Mouse (Mus musculus): ENCODE measurements at regions not wholly inside any gene's neighbourhood (a gene's known extent, or its start where the extent isn't known, plus 50 kb on each side); places are given as distances from the start of the nearest gene placed in this dataset.

GRCm38 (mm10) chr1:184384088-184384823 lies 348.2 kb downstream of the Hlx start:
- Histone ChIP-seq H3K27ac (ENCODE audit: control insufficient read depth, insufficient read depth, low read depth, low read length, poor library complexity) (no peak overlapping the region), H3K4me1 (ENCODE audit: control insufficient read depth, insufficient read depth, low read length) (no peaks in the 10 kb centered on the region), H3K4me3 (replicated peaks; ENCODE audit: control insufficient read depth, low read depth, low read length) (no peak overlapping the region)
- no peak for TF ChIP-seq CTCF (IDR thresholded peaks at IDR 0.05; ENCODE audit: control insufficient read depth, insufficient read depth, low read length)
- TF ChIP-seq POLR2A (IDR thresholded peaks at IDR 0.05; ENCODE audit: borderline replicate concordance, control insufficient read depth, low read depth, low read length) = no peak
- WGBS = 72% methylated on average over 7 of the region's 7 CpGs

GRCm38 (mm10) chr1:184378665-184379064 lies 344.6 kb upstream of the 1700056E22Rik start:
- Histone ChIP-seq H3K27ac (ENCODE audit: control insufficient read depth, insufficient read depth, low read depth, low read length, poor library complexity) (no peak overlapping the region), H3K4me1 (ENCODE audit: control insufficient read depth, insufficient read depth, low read length) (no peaks in the 10 kb centered on the region), H3K4me3 (replicated peaks; ENCODE audit: control insufficient read depth, low read depth, low read length) (no peak overlapping the region)
- whole genome bisulfite sequencing = 22% methylated on average over 1 of the region's 1 CpGs
- no peak for TF ChIP-seq POLR2A (IDR thresholded peaks at IDR 0.05; ENCODE audit: borderline replicate concordance, control insufficient read depth, low read depth, low read length)
- TF ChIP-seq CTCF (IDR thresholded peaks at IDR 0.05; ENCODE audit: control insufficient read depth, insufficient read depth, low read length) = no peak

GRCm38 (mm10) chr1:184365026-184365425 lies 330.9 kb upstream of the 1700056E22Rik start:
- TF ChIP-seq POLR2A (IDR thresholded peaks at IDR 0.05; ENCODE audit: borderline replicate concordance, control insufficient read depth, low read depth, low read length) (no peak), CTCF (IDR thresholded peaks at IDR 0.05; ENCODE audit: control insufficient read depth, insufficient read depth, low read length) (no peak)
- Histone ChIP-seq H3K4me3 (replicated peaks; ENCODE audit: control insufficient read depth, low read depth, low read length) (no peak overlapping the region), H3K4me1 (ENCODE audit: control insufficient read depth, insufficient read depth, low read length) (no peaks in the 10 kb centered on the region), H3K27ac (ENCODE audit: control insufficient read depth, insufficient read depth, low read depth, low read length, poor library complexity) (no peak overlapping the region)

GRCm38 (mm10) chr1:184358226-184358568 lies 324.1 kb upstream of the 1700056E22Rik start:
- TF ChIP-seq CTCF (IDR thresholded peaks at IDR 0.05; ENCODE audit: control insufficient read depth, insufficient read depth, low read length) (no peak), POLR2A (IDR thresholded peaks at IDR 0.05; ENCODE audit: borderline replicate concordance, control insufficient read depth, low read depth, low read length) (no peak)

GRCm38 (mm10) chr1:184357474-184358225 lies 323.5 kb upstream of the 1700056E22Rik start:
- no peak overlapping the region for H3K4me3 ChIP-seq (replicated peaks; ENCODE audit: control insufficient read depth, low read depth, low read length)

More at GRCm38 (mm10) chr1:184358226-184358568, 324.1 kb upstream of the 1700056E22Rik start:
- Histone ChIP-seq H3K4me1 (ENCODE audit: control insufficient read depth, insufficient read depth, low read length) (no peaks in the 10 kb centered on the region), H3K27ac (ENCODE audit: control insufficient read depth, insufficient read depth, low read depth, low read length, poor library complexity) (no peak overlapping the region), H3K4me3 (replicated peaks; ENCODE audit: control insufficient read depth, low read depth, low read length) (no peak overlapping the region)
- WGBS = 64% methylated on average over 6 of the region's 6 CpGs

GRCm38 (mm10) chr1:184353832-184354449 lies 319.8 kb upstream of the 1700056E22Rik start:
- 76% methylated on average over 8 of the region's 8 CpGs for WGBS
- H3K27ac ChIP-seq (ENCODE audit: control insufficient read depth, insufficient read depth, low read depth, low read length, poor library complexity) = no peak overlapping the region
- H3K4me3 ChIP-seq (replicated peaks; ENCODE audit: control insufficient read depth, low read depth, low read length) = no peak overlapping the region
- TF ChIP-seq POLR2A (IDR thresholded peaks at IDR 0.05; ENCODE audit: borderline replicate concordance, control insufficient read depth, low read depth, low read length) = no peak
- TF ChIP-seq CTCF (IDR thresholded peaks at IDR 0.05; ENCODE audit: control insufficient read depth, insufficient read depth, low read length) = no peak
- H3K4me1 ChIP-seq (ENCODE audit: control insufficient read depth, insufficient read depth, low read length) = no peaks in the 10 kb centered on the region

More at GRCm38 (mm10) chr1:184357474-184358225, 323.5 kb upstream of the 1700056E22Rik start:
- H3K27ac ChIP-seq (ENCODE audit: control insufficient read depth, insufficient read depth, low read depth, low read length, poor library complexity) = no peak overlapping the region
- no peaks in the 10 kb centered on the region for H3K4me1 ChIP-seq (ENCODE audit: control insufficient read depth, insufficient read depth, low read length)
- TF ChIP-seq CTCF (IDR thresholded peaks at IDR 0.05; ENCODE audit: control insufficient read depth, insufficient read depth, low read length) (no peak), POLR2A (IDR thresholded peaks at IDR 0.05; ENCODE audit: borderline replicate concordance, control insufficient read depth, low read depth, low read length) (no peak)
- WGBS = 54% methylated on average over 4 of the region's 4 CpGs

- TF ChIP-seq POLR2A (IDR thresholded peaks at IDR 0.05; ENCODE audit: borderline replicate concordance, control insufficient read depth, low read depth, low read length) (no peak), CTCF (IDR thresholded peaks at IDR 0.05; ENCODE audit: control insufficient read depth, insufficient read depth, low read length) (no peak)
- 43% methylated on average over 5 of the region's 5 CpGs for WGBS
- Histone ChIP-seq H3K4me1 (ENCODE audit: control insufficient read depth, insufficient read depth, low read length) (no peaks in the 10 kb centered on the region), H3K27ac (ENCODE audit: control insufficient read depth, insufficient read depth, low read depth, low read length, poor library complexity) (no peak overlapping the region), H3K4me3 (replicated peaks; ENCODE audit: control insufficient read depth, low read depth, low read length) (no peak overlapping the region)
Observed at GRCm38 (mm10) chr1:184351760-184352159, 317.7 kb upstream of the 1700056E22Rik start.

- H3K27ac ChIP-seq (ENCODE audit: control insufficient read depth, insufficient read depth, low read depth, low read length, poor library complexity) = no peak overlapping the region
- no peak overlapping the region for H3K4me3 ChIP-seq (replicated peaks; ENCODE audit: control insufficient read depth, low read depth, low read length)
- no peak for TF ChIP-seq CTCF (IDR thresholded peaks at IDR 0.05; ENCODE audit: control insufficient read depth, insufficient read depth, low read length)
- TF ChIP-seq POLR2A (IDR thresholded peaks at IDR 0.05; ENCODE audit: borderline replicate concordance, control insufficient read depth, low read depth, low read length) = no peak
- H3K4me1 ChIP-seq (ENCODE audit: control insufficient read depth, insufficient read depth, low read length) = no peaks in the 10 kb centered on the region
- WGBS = 75% methylated on average over 2 of the region's 2 CpGs
Observed at GRCm38 (mm10) chr1:184344829-184345228, 310.7 kb upstream of the 1700056E22Rik start.

Data from bone marrow, adult 2 months (tissue).